Mouse (Mus musculus) olfactory bulb, adult 2 months (tissue): Measurements from ENCODE around the gene Tmem161b.

Experiments
- CTCF ChIP-seq: fragments of 200-500 bp; IDR thresholded peaks from 2 replicates; pipeline ENCODE4 v1.5.1; 2012; ENCODE audit warnings: low read depth, mild to moderate bottlenecking, low read length, moderate library complexity; ENCODE audit not compliant: insufficient read depth
- POLR2A ChIP-seq: fragments of 200-500 bp; IDR thresholded peaks from 2 replicates; pipeline ENCODE4 v1.6.1; 2012; ENCODE audit warnings: mild to moderate bottlenecking, low read depth, low read length, moderate library complexity; ENCODE audit not compliant: insufficient read depth

DNA sequence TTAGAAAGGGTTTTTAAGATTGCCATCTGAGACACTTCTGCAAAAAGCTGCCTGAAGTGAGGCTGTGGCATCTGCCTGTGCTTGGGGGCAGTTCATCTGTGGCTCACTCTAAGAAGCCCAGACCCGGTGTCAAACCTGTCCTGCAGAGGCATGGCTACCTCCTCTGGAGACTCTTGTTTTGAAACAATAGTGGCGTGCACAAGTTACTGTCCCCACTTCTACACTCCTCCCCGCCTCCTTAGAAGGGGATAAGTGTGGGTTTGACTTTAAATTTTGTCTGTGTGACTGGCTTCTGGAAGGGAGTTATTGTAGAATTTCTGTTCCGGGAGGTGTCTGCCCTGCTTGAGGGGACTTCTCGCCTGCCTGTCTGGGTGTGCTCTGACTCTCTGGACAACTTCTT, 121.2 kb downstream of the Tmem161b start:
- TF ChIP-seq CTCF (no peak), POLR2A (no peak)
